Mouse (Mus musculus) intestine, postnatal 0 days (tissue): ENCODE measurements at regions not wholly inside any gene's neighbourhood (a gene's known extent, or its start where the extent isn't known, plus 50 kb on each side); places are given as distances from the start of the nearest gene placed in this dataset.
"Not testable (repeated sequence)": the region's sequence is repeated elsewhere in the genome, so short reads cannot be mapped to it uniquely, and the experiment has no call there.

Experiments
- ATAC-seq: fragments of 200-750 bp; cut with Nextera tagmentation; 2 replicates; pipeline ENCODE4 v1.8.0; 2017; ENCODE audit warnings: mild to moderate bottlenecking, moderate TSS enrichment, moderate library complexity
- H3K27ac ChIP-seq: fragments of 300-500 bp; sonication (generic); 2 replicates; pipeline ENCODE4 v1.5.1; 2014; ENCODE audit warnings: mild to moderate bottlenecking, low read depth, low read length, moderate library complexity
- H3K27me3 ChIP-seq: fragments of 300-500 bp; sonication (generic); replicated peaks from 2 replicates; pipeline ENCODE4 v1.6.1; 2014; ENCODE audit warnings: low read length, mixed read lengths; ENCODE audit not compliant: control insufficient read depth, insufficient read depth
- H3K36me3 ChIP-seq: fragments of 300-500 bp; sonication (generic); 2 replicates; pipeline ENCODE4 v1.6.1; 2014; ENCODE audit warnings: mild to moderate bottlenecking, moderate library complexity; ENCODE audit not compliant: control insufficient read depth, insufficient read depth
- H3K4me1 ChIP-seq: fragments of 300-500 bp; sonication (generic); replicated peaks from 2 replicates; pipeline ENCODE4 v1.6.1; 2014; ENCODE audit warnings: antibody characterized with exemption, low read length, mixed read lengths; ENCODE audit not compliant: control insufficient read depth, insufficient read depth
- H3K4me2 ChIP-seq: fragments of 300-500 bp; sonication (generic); replicated peaks from 2 replicates; pipeline ENCODE4 v1.6.1; 2014; ENCODE audit warnings: low read depth, mild to moderate bottlenecking, moderate library complexity
- H3K4me3 ChIP-seq: fragments of 300-500 bp; sonication (generic); 2 replicates; pipeline ENCODE4 v1.5.1; 2014; ENCODE audit warnings: low read depth, low read length
- H3K9ac ChIP-seq: fragments of 300-500 bp; sonication (generic); 2 replicates; pipeline ENCODE4 v1.6.1; 2014; ENCODE audit warnings: mild to moderate bottlenecking, low read depth, low read length
- H3K9me3 ChIP-seq: fragments of 300-500 bp; sonication (generic); 2 replicates; pipeline ENCODE4 v1.6.1; 2016; ENCODE audit warnings: mixed run types; ENCODE audit not compliant: control insufficient read depth
- CTCF ChIP-seq: sonication (generic); IDR thresholded peaks from 2 replicates; pipeline ENCODE4 v1.5.1; 2016; ENCODE audit warnings: low read depth, mild to moderate bottlenecking, control low read depth, antibody characterized with exemption, moderate library complexity
- WGBS: fragments of 180-500 bp; shearing (Covaris S2); extraction: QIAGEN DNeasy Blood & Tissue Kit; methylation state at CpG from one replicate; pipeline ENCODE4 v1.1.7; 2014; 5-methylcytosine and 5-hydroxymethylcytosine counted together

DNA sequence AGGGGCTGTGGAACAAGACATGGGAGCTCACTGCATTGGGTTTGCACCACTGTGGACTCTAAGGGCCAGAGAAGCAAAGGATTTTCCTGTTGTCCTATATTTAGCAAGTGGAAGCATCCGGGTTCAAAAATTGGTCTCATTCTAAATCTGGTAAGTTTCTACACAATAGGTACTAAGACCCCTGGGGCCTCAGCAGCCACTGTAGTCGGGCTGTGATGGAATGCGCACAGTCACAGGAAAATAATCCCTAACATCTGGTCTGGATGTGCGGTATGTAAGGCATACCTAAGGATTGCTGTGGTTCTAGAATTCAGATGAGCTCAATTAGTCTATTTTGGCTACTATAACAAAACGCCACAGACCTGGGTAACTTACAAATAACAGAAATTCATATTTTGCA, 74.4 kb upstream of the Spata13 start:
- WGBS, result 78% methylated on average over 5 of the region's 5 CpGs
- Histone ChIP-seq H3K4me3 (no peak overlapping the region), H3K27me3 (no peaks in the 10 kb centered on the region), H3K4me1 (no peaks in the 10 kb centered on the region), H3K27ac (no peak overlapping the region), H3K36me3 (no peaks in the 10 kb centered on the region), H3K4me2 (no peak overlapping the region), H3K9me3 (no peaks in the 10 kb centered on the region), H3K9ac (no peak overlapping the region)
- no peak for TF ChIP-seq CTCF
- no peak for ATAC-seq

DNA sequence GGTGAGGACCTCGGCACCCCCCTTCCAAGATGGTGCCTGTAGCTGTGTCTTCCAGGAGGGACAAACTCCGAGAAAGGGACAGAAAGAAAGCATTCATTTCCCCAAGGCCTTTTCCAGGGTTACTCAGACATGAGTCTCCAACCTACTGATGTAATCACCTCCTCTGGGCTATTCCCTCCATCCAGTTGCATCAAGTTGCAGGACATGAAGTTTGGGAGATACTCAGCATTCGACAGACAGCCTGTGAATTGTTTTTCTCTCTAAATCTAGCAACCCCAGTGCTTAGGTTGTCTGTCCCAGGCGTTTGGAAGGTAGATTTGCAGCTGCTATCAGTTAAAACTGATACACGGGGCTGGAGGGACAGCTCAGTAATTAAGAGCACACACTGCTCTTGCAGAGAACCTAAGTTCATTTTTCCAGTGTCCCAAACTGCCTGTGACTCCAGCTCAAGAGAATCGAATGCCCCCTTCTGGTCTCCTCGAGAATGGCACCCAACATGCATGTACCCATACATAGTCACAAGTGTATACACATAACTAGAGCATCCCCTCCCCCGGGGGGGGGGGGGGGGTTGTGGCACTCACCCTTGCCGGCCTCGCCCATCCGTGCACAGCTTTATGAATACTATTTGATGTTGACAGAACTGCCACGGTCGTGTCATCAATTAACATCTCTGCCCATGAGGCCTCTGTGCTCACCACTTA, 73.8 kb upstream of the Spata13 start:
- WGBS, result 85% methylated on average over 13 of the region's 13 CpGs
- peak; percentile 46 for TF ChIP-seq CTCF
- Histone ChIP-seq H3K27me3 (no peaks in the 10 kb centered on the region), H3K9ac (no peak overlapping the region), H3K4me2 (no peak overlapping the region), H3K4me1 (no peaks in the 10 kb centered on the region), H3K36me3 (no peaks in the 10 kb centered on the region), H3K9me3 (no peaks in the 10 kb centered on the region), H3K27ac (no peak overlapping the region), H3K4me3 (no peak overlapping the region)
- ATAC-seq, result no peak

DNA sequence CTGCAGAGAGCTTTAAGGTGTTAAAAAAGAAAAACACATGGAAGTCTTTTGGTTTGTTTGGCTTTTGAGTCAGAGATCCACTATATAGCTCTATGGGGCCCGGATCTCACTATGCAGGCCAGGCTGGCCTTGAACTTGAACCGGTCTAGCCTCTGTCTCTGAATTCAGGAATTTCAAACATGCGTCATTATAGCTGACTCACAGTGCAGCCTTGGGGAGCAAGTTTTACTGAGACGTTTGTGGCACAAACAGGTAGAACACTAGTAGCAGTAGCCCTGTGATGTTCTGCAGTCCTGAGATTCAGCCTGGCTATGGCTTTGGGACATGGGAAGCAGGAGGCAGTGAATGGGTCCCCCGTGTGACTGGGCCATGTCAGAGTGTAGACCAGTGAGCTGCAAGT, 57.5 kb upstream of the Spata13 start:
- Histone ChIP-seq H3K27me3 (no peaks in the 10 kb centered on the region), H3K9me3 (no peaks in the 10 kb centered on the region), H3K4me3 (no peak overlapping the region), H3K9ac (no peak overlapping the region), H3K36me3 (no peaks in the 10 kb centered on the region), H3K4me2 (no peak overlapping the region), H3K4me1 (no peaks in the 10 kb centered on the region), H3K27ac (no peak overlapping the region)
- TF ChIP-seq CTCF, result no peak
- no peak for ATAC-seq
- 56% methylated on average over 5 of the region's 5 CpGs for WGBS

DNA sequence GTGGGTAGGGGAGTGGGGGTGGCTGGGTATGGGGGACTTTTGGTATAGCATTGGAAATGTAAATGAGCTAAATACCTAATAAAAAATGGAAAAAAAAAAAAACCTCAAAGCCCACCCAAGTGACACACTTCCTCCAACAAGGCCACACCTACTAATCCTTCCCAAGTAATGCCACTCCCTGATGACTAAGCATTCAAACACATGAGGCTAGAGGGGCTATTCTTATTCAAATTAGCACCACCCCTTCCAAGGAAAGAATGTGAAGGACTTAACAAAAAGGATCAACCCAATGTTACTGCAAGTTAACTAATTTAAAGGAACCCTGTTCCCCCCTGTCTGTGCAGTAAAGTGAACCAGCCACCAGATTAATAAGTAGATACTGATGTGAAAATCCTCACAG, 53.7 kb upstream of the Spata13 start:
- ATAC-seq, H3K36me3 ChIP-seq, H3K4me2 ChIP-seq, H3K9me3 ChIP-seq, H3K4me1 ChIP-seq, H3K27me3 ChIP-seq, H3K27ac ChIP-seq, H3K4me3 ChIP-seq, H3K9ac ChIP-seq: not testable (repeated sequence)
